Mouse (Mus musculus): ENCODE measurements around the gene Frmd4a.

DNA sequence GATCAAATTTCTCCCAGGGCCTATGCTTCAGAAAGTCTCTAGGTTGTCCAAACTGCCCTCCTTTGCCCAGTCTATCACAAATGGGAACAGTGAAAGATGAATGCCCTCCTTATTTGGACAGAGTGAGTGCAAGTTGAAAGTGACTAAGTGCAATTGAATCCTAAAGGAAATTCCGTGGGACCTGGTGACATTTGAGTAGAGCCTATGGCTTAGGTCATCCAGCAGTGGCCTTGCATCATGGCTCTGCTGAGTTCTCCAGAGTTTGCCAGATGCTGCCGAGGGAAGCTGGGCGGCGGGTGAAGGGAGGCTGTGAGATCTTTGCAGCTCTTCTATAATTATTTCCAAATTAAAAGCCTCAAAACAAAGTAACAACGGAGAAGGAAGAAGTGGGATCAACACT lies 459.8 kb downstream of the Frmd4a start:
- no peak for TF ChIP-seq CTCF (IDR thresholded peaks at IDR 0.05; ENCODE audit: insufficient read depth, low read length)
- no peak for TF ChIP-seq POLR2A (IDR thresholded peaks at IDR 0.05; ENCODE audit: borderline replicate concordance, extremely low read depth, low read depth, low read length)
